Mouse (Mus musculus) naive thymus-derived CD4-positive, alpha-beta T cell, adult 2 months (primary cell): ENCODE measurements at regions not wholly inside any gene's neighbourhood (a gene's known extent, or its start where the extent isn't known, plus 50 kb on each side); places are given as distances from the start of the nearest gene placed in this dataset.
"Not testable (repeated sequence)": the region's sequence is repeated elsewhere in the genome, so short reads cannot be mapped to it uniquely, and the experiment has no call there.

Experiments
- DNase-seq: peaks from one replicate; pipeline ENCODE4 v3.0.0-alpha.2; 2011; ENCODE audit warnings: low read depth

DNA sequence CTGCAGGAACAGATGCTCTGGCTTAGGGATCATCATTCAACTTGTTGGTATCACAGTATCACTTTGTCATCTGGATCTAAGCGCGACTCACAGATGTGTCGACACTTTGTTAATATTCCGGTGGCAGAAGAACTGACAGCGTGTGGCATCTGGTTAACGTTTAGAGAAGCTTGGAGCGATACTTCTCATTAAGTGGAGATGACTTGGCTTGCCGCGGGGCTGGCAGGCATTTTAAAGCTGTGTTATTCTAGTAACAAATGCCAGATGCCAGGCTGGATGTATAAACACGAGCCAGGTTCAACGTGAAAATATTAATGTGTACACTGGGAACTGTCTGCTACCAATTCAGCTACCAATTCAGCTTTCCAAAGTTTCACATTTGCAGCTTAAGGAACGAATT lies 430.3 kb upstream of the Dab2 start:
- DNase-seq: no peak

DNA sequence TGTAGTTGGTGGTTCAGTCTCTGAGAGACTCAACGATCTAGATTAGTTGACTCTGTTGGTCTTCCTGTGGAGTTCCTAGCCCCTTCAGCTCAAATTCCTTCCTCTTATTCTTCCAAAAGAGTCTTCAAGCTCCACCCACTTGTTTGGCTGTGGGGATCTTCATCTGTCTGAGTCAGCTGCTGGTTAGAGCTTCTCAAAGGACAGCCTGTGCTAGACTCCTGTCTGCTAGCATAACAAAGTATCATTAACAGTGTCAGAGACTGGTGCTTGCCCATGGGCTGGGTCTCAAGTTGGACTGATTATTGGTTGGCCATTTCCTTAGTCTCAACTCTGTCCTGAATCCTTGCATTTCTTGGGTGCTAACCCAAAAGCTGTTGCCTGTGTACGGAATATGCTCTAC lies 429.7 kb upstream of the Dab2 start:
- no peak for DNase-seq

DNA sequence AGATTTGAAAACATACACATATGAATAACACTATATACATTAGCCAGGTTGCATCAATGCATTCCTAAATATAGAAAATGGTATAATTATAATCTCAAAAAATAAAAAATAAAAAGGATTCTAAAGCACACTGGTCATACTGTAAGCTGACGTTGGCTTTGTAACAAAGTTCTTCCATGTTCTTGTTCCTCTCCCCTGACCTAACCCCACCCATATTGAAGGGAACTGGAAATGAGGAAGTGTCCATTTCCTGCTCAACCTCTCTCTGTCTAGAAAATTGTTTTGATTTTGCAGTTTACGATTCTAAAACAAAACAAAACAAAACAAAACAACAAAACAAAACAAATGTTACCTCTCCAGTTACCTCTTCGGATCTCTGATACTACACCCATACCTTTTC lies 427.5 kb upstream of the Dab2 start:
- DNase-seq: no peak

DNA sequence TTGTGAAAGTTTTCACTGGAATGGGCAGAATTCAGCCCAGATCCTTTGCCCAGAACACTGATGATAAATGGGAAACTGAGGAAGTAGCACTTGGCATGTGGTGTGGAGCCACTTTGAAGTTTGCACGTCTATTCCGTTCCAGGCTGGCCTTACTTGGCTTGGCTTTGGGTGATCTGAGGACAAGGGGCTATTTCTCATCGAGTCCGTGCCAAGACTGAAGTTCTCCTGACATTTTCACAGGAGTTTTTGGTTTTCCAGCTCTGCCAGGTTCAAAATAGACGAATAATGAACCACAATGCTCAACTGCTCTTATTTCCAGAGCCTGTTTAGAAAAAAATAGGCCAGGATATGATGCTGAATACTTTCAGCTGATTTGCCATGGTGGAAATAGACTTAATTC lies 421.8 kb upstream of the Dab2 start:
- no peak for DNase-seq

DNA sequence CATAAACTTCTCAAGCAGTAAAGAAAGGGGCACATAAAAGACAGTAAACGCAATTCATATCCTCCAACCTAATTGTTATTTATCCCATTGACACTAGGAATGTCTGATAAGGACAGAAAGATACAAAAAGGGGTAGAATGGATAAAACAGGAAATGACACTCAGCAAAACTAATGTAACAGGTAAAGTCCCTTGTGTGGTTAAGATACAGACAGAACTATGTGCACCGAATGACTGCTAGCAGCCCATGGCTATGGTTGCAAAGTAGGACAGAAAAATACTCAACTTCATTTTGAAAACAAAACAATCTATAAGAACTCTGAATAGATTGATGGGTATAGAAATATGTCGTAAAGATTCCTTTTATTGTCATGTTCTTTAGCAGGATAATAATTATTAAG lies 408.4 kb upstream of the Dab2 start:
- no peak for DNase-seq

DNA sequence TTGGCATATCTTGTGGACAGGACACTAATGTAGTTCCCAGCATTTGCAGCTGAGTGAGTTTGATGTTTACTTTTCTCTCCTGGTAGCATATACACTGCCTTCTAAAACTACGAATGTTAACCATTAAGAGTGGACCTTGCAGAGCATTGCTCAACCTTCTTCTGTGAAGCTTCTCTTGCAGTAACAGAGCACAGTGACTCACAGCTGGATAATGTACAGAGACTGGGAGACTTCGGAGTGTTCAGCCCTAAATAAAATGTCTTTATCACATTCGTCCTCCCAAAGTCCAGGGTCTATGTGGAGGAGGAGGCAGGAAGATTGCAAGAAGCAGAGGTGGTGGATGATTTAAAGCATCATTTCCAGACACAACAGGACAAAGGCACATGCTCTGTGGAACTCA lies 407.6 kb upstream of the Dab2 start:
- DNase-seq: no peak

DNA sequence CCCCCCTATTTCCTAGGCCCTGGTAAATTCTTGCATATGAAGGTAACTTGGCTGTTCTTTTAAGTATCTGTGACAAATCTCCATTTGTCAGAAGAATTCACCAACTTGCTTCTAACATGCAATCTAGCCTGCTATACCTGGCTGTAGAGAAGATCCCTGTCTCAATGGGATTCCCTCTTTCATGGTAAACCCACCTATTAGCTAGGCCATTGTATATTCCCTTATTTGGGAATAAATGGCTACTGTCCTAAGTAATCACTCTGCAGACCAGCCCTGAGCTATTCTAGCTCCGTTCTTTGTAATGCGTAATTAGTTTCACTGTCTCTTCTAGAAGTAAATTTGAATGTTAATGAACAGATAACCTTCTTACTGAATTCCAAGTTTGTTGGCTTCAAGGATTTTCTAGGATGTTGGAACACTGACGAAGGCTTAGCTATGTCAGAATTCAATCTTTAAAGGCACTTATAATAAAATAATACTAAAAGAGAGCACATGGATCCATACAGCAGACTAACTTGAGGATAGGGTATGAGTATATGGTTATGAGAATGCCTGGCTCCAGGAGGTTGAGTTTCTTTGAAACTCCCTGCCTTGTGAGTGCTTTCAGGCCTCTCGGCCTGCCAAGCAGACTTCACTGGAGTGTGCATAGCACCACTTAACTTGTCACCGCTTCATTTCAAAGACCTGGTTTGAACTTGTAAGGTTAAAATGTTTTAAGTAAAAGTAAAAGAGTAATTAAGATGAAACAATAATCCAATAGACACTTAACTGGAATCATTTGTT lies 403.7 kb upstream of the Dab2 start:
- not testable (repeated sequence) for DNase-seq

DNA sequence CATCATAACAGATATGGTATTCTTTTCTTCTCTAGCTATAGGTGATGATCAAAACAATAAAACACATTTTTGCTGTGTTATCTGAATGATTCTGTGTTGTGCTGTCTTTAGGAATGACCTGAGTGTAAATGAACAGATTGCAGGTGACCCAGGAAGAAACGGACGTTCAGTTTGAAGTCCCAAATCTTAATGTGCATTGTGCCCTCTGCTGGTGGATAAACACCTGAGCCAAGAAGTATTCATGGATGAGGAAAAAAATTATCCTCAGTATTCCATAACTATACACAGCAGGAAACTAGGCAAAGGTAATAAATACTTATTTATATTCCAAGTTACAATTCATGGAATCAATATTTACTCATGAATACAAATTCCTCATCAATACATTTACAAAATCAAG lies 384.3 kb upstream of the Dab2 start:
- DNase-seq: peak; percentile 58

DNA sequence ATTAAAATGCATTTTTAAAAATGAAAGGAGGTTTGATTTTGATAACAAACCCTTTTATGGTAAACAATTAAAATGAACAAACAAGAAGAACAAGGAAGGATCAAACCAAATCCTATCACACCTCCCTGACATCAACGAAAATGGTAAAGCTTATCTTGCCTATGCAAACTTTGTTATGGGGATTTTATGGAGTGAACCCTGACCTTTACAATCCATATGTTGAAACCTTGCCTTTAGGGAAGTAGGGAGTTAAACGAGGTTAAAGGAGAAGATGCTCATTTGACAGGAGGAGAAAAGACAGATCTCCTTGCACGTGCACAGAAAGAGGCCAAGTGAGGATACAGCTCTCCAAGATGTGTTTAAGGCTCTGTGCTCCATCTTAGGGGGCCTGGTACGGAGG lies 379.5 kb upstream of the Dab2 start:
- no peak for DNase-seq

DNA sequence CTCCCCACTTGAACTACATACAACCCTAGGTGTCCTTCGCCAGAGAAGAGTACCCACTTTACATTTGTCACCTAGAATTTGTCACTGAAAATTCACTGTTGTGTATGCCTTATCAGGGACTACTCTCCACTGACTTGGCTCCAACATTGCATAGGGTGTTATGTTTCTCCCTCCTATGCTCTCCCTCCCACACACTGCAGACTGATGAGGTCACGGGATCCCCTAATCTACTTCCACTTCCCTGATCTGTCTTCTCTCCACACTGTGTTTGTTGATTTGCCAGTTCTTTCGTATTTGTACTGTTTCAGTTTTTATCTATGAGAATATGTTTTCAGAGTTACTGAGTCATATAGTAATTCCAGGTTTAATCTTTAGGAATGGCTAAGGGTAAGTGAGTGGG lies 371.8 kb upstream of the Dab2 start:
- DNase-seq: no peak

DNA sequence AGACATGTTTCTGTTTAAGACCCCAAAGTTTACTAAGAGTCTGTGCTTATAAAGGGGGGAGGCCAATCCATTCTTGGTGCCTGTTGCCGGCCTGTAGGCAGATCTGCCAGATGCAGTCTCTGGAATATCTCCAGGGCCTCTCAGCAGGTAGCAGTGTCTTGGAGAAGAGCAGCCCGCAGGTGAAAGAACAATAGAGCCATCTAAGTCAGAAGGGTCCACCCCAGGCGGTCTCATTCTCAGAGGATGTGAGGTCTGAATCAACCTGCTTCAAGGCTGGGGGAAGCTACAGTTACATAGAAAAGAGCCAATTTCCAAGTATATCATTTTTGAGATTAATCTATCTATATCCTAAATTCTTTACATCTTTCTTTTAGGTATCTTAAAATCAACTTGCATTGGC lies 366.0 kb upstream of the Dab2 start:
- no peak for DNase-seq

DNA sequence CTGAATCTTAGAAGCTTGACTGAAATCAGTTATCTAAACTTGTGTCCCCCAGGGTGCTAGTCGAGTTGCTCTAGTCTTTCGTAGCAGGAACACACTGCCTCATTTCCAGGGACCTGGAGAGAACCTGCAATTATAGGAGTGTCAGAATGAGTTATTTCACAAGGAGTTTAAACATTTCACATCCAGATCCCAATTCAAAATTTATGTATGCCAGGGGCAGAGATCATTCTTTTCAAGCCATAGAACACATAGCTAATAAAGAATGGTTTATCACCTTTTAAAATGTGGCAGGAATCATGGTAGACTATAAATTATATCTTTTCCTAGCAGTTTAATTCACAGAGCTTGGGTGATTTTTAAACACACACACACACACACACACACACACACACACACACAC lies 358.6 kb upstream of the Dab2 start:
- no peak for DNase-seq

DNA sequence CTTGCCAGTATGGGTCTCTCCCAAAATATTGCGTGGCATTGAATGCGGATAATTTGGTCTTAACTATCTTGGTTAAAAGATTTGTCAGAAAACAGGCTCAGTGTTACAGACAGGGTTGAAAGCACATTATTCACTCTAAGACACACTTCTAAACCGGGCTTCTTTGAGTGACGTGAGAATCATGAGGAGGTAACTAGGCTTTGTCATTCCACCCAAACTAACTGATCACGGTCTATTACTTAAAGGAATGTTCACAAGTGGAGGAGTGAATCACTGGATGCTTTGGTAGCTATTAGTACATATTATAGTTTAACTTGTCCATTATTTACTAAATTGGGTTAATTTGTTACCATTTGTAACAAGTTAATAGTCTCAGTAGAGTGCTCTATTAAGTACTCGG lies 352.9 kb upstream of the Dab2 start:
- no peak for DNase-seq

DNA sequence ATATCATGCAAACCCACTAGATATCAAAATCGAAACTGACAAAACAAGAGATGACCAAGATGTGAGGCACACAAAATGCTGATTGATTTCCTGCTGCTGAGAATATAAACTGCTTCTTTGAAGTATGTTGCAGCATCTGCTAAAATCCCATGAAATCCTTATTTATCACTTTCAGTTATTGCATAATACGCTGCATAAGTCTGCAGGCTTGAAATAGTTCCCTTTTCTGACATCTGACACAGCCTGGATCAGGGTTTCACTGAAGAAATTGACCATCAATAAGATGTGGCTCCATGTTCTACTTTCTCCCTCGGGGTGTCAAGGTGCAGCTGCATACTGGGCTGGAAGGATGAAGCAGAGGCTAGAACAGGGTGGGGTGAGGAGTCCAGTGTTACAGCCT lies 348.7 kb upstream of the Dab2 start:
- no peak for DNase-seq

DNA sequence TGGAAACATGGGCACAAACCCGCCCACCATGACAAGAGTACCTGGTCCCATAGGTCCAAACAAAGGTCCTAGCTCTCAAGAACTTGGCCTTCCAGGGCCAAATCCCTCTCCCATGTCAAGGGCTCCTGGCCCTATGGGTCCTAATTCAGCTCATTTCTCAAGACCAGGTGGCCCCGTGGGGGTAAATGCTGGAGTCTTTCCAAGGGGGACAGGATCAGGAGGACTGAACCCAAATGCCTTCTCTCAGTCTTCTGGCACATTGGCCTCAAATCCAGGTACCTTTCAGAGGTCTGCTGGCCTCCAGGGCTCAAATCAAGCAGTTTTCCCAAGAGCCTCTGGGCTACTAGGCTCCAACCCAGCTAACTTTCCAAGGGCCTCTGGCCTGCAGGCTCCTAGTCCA lies 347.9 kb upstream of the Dab2 start:
- not testable (repeated sequence) for DNase-seq

DNA sequence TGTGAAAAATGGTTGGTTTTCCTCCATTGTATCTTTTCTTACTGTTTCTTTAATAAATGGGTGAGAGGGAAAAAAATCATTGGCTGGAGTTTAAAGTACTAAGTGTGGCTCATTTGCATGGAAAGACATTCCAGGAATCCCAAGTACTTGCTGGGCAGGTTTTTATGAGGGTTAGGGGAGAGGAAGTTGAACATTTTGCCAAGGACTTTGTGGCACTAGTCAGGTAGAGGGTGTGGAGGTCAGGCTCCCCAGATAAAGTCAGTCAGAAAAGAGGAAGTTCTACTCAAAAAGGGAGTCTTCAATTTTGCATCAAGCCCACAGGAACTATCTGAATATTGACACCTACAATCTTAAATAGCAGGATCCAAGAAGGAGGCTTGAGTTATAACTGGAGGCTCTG lies 346.5 kb upstream of the Dab2 start:
- DNase-seq: no peak

DNA sequence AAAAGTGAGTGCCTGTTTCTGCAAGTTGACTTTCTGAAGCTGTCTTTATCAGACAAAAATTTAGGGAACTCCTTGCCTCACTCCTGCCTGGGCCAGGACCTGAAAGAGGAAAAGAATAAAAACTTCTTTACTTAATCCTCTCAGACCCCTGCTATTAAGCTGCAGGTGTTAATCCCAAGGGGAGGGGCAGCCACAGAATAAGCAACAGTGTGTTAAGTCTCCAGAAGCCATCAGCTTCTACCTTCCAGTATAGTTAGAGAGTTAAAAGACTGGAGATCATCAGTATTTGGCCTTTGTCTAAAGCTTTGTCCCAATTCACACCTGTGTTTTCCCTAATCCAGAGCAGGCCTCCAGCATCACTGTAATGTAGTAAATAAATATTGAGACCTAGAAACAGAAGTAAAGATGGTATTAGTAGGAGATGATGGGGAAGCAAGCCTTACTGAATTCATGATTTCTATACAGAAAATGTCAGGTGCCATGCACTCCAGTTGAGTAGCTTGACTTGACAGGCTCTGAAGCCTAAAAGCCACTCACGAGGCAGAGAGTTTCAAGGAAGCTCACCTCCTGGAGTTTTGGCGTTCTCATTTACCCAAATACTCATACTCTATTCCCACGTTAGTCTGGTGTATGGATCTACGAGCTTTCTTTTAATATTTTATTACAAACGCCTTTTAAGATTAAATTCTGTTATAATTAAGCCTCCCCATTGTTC lies 308.1 kb upstream of the Dab2 start:
- DNase-seq: no peak

DNA sequence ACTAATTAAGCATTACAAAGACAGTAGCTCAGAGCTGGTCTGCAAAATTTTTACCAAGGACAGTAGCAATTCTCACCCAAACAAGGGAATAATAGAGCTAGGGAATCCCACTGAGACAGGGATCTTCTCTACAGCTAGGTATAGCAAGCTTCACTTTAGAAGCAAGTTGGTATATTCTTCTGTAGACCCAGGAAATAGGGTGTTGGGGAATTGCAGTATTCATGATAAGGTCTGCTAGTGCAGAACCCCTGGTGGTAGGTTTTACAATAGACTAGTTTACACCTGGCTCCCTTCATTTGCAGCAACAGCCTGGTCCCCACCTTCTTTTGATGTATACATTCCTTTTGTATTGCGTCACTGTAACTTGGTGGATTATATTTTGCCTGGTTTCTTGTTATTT lies 307.4 kb upstream of the Dab2 start:
- not testable (repeated sequence) for DNase-seq

DNA sequence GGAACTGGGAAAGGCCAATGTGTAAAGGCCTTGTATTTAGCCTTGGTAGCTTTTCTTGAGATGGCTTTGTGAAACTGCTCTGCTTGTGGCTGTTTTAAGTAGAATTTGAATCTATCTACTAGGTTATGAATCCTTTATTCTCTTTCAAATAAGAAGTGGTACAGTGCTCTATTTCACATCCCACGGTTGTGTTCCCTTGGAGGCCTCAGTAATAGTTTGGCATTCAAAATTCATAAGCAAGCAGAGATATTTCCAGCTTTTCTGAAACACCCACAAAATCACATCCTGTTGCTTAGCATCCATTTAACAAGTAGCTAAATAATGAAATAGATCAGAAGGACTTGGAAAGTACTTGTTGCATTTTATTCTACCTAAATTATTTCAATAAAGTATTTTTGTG lies 298.8 kb upstream of the Dab2 start:
- DNase-seq: no peak

DNA sequence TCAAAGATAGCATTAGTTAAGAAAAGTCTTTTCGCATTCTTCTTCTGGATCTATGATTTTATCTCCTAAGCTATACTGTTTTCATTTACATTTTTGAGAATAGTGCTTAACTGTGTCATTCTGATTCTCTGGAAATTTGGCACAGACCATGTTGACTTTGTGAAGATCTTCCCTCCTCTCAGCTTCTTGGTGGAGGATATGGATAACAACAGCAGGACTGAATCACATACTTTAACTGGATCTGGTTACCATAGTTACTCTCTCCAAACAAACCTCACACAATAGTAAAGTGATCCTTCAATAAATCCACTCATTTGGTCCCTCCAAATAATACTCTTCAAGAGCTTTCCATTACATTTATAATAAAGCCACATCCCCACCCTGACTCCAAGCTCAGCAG lies 298.2 kb upstream of the Dab2 start:
- no peak for DNase-seq

DNA sequence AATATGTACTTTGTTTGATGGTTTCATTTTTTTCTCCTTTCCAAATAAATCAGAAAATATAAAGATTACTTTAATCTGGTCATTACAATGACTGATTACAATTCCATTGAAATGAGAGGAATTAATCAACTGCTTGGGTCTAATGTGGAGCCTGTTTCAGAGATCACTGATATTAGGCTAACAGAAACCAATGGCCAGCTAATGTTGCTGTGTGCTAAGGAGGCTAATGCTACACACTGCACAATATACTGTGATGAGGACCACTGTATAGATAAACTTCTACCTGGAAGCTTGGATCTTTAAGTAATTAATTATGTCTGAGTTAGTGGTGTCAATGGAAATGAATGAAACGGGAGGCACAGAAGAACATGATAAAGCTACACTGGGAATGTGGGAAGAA lies 284.6 kb upstream of the Dab2 start:
- DNase-seq: no peak

DNA sequence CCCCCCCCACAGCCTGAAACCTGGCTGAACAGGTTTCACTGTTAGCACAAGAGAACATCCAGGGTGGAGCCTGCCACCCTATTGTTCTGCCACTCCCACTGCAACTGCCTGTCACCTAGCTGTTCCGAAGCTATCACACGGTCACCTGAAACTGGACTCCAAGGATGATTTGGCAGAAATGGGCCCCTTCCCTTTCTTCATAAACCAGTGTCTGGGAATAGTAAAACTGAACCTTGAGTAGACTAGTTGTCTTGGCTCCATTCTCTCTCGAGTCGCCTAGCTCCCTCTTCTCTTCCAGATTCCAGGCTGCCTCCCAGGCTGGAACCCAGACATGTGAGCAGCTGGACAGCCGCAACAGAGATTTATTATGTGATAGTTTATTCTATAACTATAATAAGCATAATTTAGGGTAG lies 282.9 kb upstream of the Dab2 start:
- DNase-seq: no peak

DNA sequence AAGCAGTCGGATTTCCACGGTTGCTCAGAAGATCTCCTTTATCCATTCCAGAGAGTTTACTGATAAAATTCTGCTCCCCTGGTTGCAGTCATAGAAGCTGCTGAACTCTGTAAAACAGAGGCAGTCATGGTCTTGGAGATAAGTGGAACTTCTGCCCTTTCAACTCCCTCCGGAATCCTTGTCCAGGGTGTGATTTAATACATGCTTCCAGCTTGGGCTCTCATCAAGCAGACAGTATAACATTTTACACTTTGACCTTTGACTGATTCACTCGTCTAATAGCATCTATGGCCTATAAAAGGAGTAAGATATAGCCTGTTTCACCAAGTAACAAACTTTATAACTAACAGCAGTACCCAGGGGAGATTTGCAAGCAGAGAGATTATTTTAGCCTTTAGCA lies 274.0 kb upstream of the Dab2 start:
- no peak for DNase-seq

DNA sequence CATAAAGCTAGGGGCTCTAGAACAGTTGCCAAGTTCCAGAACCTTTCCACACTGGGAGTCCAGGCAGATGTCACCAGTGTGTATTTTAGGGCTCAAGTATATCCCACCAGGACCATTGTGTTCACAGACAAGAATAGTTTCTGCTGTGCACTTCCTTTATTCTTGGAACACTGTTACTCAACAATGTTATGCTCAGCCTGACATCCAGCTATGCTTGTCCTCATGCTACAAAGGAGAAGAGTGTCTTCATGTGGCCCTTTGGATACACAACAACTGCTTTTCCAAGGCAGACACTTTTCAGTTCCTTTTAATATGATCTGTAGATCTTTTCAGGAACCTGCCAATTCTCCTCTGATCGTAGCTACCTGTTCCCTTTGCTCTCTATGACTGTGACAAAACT lies 270.4 kb upstream of the Dab2 start:
- DNase-seq: no peak
